Mouse (Mus musculus) limb, embryonic 13.5 days (tissue): ENCODE results near the gene Thbd. TPM values are rescaled to one million over a fixed set of nuclear protein-coding genes. Genes with fewer than 3 reads are reported as not detected.

Source experiments
- ATAC-seq: fragments of 200-750 bp; cut with Nextera tagmentation; 2 replicates; pipeline ENCODE4 v1.8.0; 2017; ENCODE audit warnings: low read depth, moderate number of reproducible peaks, moderate TSS enrichment; ENCODE audit not compliant: low FRiP score
- H3K27ac ChIP-seq: fragments of 300-500 bp; sonication (generic); 2 replicates; pipeline ENCODE4 v1.5.1; 2015; ENCODE audit warnings: inconsistent platforms, mild to moderate bottlenecking, moderate library complexity
- H3K27me3 ChIP-seq: fragments of 300-500 bp; sonication (generic); 2 replicates; pipeline ENCODE4 v1.6.1; 2015; ENCODE audit warnings: mild to moderate bottlenecking, inconsistent platforms
- H3K36me3 ChIP-seq: fragments of 300-500 bp; sonication (generic); 2 replicates; pipeline ENCODE4 v1.6.1; 2015; ENCODE audit warnings: inconsistent platforms, mild to moderate bottlenecking, moderate library complexity
- H3K4me1 ChIP-seq: fragments of 300-500 bp; sonication (generic); 2 replicates; pipeline ENCODE4 v1.6.1; 2015; ENCODE audit warnings: inconsistent platforms
- H3K4me2 ChIP-seq: fragments of 300-500 bp; sonication (generic); replicated peaks from 2 replicates; pipeline ENCODE4 v1.6.1; 2015; ENCODE audit warnings: inconsistent platforms, mild to moderate bottlenecking, moderate library complexity
- H3K4me3 ChIP-seq: fragments of 300-500 bp; sonication (generic); 2 replicates; pipeline ENCODE4 v1.5.1; 2015; ENCODE audit warnings: moderate library complexity, mild to moderate bottlenecking, inconsistent platforms
- H3K9ac ChIP-seq: fragments of 300-500 bp; sonication (generic); 2 replicates; pipeline ENCODE4 v1.6.1; 2015; ENCODE audit warnings: mild to moderate bottlenecking, inconsistent platforms
- H3K9me3 ChIP-seq: fragments of 300-500 bp; sonication (generic); 2 replicates; pipeline ENCODE4 v1.6.1; 2016; ENCODE audit warnings: inconsistent platforms
- WGBS: fragments of 180-500 bp; shearing (Covaris S2); methylation state at CpG from one replicate; pipeline ENCODE4 v1.1.7; 2015; 5-methylcytosine and 5-hydroxymethylcytosine counted together
- polyA plus RNA-seq: library from polyadenylated mRNA; unstranded; fragments of >200 nt; fragmentation: Nextera tagmentation; extraction: Ambion mirVana; gene quantifications from 2 replicates; pipeline ENCODE4 v1.2.1, GENCODE M21; 2015

The Thbd gene
- polyA plus RNA-seq, 1 experiment from 2014 or later: 13.4 TPM

GRCm38 (mm10) chr2:148397015-148397783 is 10.8 kb downstream of the Thbd start:
- ATAC-seq: no peak
- Histone ChIP-seq H3K36me3 (no peaks in the 10 kb centered on the region), H3K9me3 (no peaks in the 10 kb centered on the region), H3K4me1 (peaks cover 26% of the 10 kb centered on the region), H3K9ac (no peak overlapping the region), H3K27me3 (peaks cover 56% of the 10 kb centered on the region), H3K4me2 (peak overlapping the region; percentile 98), H3K4me3 (peak overlapping the region; percentile 3; the same call in 1 of the 2 replicates), H3K27ac (no peak overlapping the region)
- WGBS: 40% methylated on average over 11 of the region's 11 CpGs

- no peaks in the 10 kb centered on the region for H3K9me3 ChIP-seq
- no peaks in the 10 kb centered on the region for H3K36me3 ChIP-seq
- H3K27me3 ChIP-seq: peaks cover 56% of the 10 kb centered on the region
- no peak overlapping the region for H3K27ac ChIP-seq
- no peak for ATAC-seq
- H3K4me3 ChIP-seq: peak overlapping the region; percentile 58
- H3K4me1 ChIP-seq: peaks cover 26% of the 10 kb centered on the region
- no peak overlapping the region; the same call in 1 of the 2 replicates for H3K9ac ChIP-seq
- WGBS: 75% methylated on average over 10 of the region's 10 CpGs
- peak overlapping the region; percentile 98 for H3K4me2 ChIP-seq
These were observed 11.8 kb downstream of the Thbd start for GRCm38 (mm10) chr2:148396209-148396608.

GRCm38 (mm10) chr2:148395131-148396051 is 12.6 kb downstream of the Thbd start, which contains the start of gene Sstr4:
Sstr4 (plus strand) TSS chr2:148395344.
- Histone ChIP-seq H3K27ac (no peak within 1 kb of the TSS), H3K4me3 (peak within 1 kb of the TSS; percentile 58), H3K9ac (peak within 1 kb of the TSS; percentile 64), H3K4me2 (peak within 1 kb of the TSS; percentile 98), H3K27me3 (peaks cover 53% of the 10 kb centered on the region), H3K9me3 (no peaks in the 10 kb centered on the region), H3K4me1 (peaks cover 26% of the 10 kb centered on the region), H3K36me3 (no peaks in the 10 kb centered on the region)
- ATAC-seq: peak; percentile 60; the same call in 1 of the 2 replicates
- 7% methylated on average over 77 of the region's 83 CpGs for WGBS

- Histone ChIP-seq H3K27ac (no peak overlapping the region), H3K4me2 (no peak overlapping the region), H3K9me3 (no peaks in the 10 kb centered on the region), H3K4me1 (peaks cover 26% of the 10 kb centered on the region), H3K9ac (no peak overlapping the region), H3K4me3 (no peak overlapping the region), H3K27me3 (peaks cover 47% of the 10 kb centered on the region), H3K36me3 (no peaks in the 10 kb centered on the region)
- ATAC-seq: no peak
These were observed 14.1 kb downstream of the Thbd start for GRCm38 (mm10) chr2:148393846-148394245.

- Histone ChIP-seq H3K27ac (no peak overlapping the region), H3K36me3 (no peaks in the 10 kb centered on the region), H3K4me2 (no peak overlapping the region), H3K9me3 (no peaks in the 10 kb centered on the region), H3K4me3 (no peak overlapping the region), H3K9ac (no peak overlapping the region), H3K27me3 (peaks cover 45% of the 10 kb centered on the region), H3K4me1 (peaks cover 26% of the 10 kb centered on the region)
- 75% methylated on average over 1 of the region's 1 CpGs for WGBS
- ATAC-seq: no peak
These were observed 14.8 kb downstream of the Thbd start for GRCm38 (mm10) chr2:148393149-148393548.

GRCm38 (mm10) chr2:148387652-148388581 is 20.1 kb downstream of the Thbd start:
- WGBS: 70% methylated on average over 6 of the region's 6 CpGs
- ATAC-seq: no peak
- no peak overlapping the region for H3K9ac ChIP-seq
- no peak overlapping the region for H3K4me3 ChIP-seq
- no peak overlapping the region for H3K27ac ChIP-seq
- no peaks in the 10 kb centered on the region for H3K27me3 ChIP-seq
- no peaks in the 10 kb centered on the region for H3K4me1 ChIP-seq
- H3K9me3 ChIP-seq: no peaks in the 10 kb centered on the region
- H3K4me2 ChIP-seq: no peak overlapping the region
- H3K36me3 ChIP-seq: no peaks in the 10 kb centered on the region

- Histone ChIP-seq H3K4me3 (no peak overlapping the region), H3K4me2 (no peak overlapping the region), H3K4me1 (no peaks in the 10 kb centered on the region), H3K27me3 (no peaks in the 10 kb centered on the region), H3K9me3 (no peaks in the 10 kb centered on the region), H3K9ac (no peak overlapping the region), H3K27ac (no peak overlapping the region), H3K36me3 (no peaks in the 10 kb centered on the region)
- no peak for ATAC-seq
- 76% methylated on average over 2 of the region's 2 CpGs for WGBS
These were observed 21.1 kb downstream of the Thbd start for GRCm38 (mm10) chr2:148386927-148387326.

GRCm38 (mm10) chr2:148386476-148386875 is 21.5 kb downstream of the Thbd start:
- Histone ChIP-seq H3K9ac (no peak overlapping the region), H3K9me3 (no peaks in the 10 kb centered on the region), H3K36me3 (no peaks in the 10 kb centered on the region), H3K27me3 (no peaks in the 10 kb centered on the region), H3K4me3 (no peak overlapping the region), H3K4me2 (no peak overlapping the region), H3K27ac (no peak overlapping the region), H3K4me1 (no peaks in the 10 kb centered on the region)
- 47% methylated on average over 3 of the region's 3 CpGs for WGBS
- ATAC-seq: no peak

GRCm38 (mm10) chr2:148381076-148381475 is 26.9 kb downstream of the Thbd start:
- Histone ChIP-seq H3K4me2 (no peak overlapping the region), H3K27me3 (no peaks in the 10 kb centered on the region), H3K9ac (no peak overlapping the region), H3K4me3 (no peak overlapping the region), H3K4me1 (no peaks in the 10 kb centered on the region), H3K27ac (no peak overlapping the region), H3K9me3 (no peaks in the 10 kb centered on the region), H3K36me3 (no peaks in the 10 kb centered on the region)
- WGBS: 85% methylated on average over 2 of the region's 2 CpGs
- ATAC-seq: no peak

GRCm38 (mm10) chr2:148379899-148380413 is 28.0 kb downstream of the Thbd start:
- no peak overlapping the region for H3K4me2 ChIP-seq
- H3K4me3 ChIP-seq: no peak overlapping the region
- WGBS: 85% methylated on average over 1 of the region's 1 CpGs
- no peaks in the 10 kb centered on the region for H3K36me3 ChIP-seq
- H3K27me3 ChIP-seq: no peaks in the 10 kb centered on the region
- H3K9ac ChIP-seq: no peak overlapping the region
- ATAC-seq: no peak
- no peaks in the 10 kb centered on the region for H3K4me1 ChIP-seq
- no peaks in the 10 kb centered on the region for H3K9me3 ChIP-seq
- H3K27ac ChIP-seq: no peak overlapping the region

GRCm38 (mm10) chr2:148378817-148379342 is 29.1 kb downstream of the Thbd start:
- H3K4me2 ChIP-seq: no peak overlapping the region
- no peak overlapping the region for H3K9ac ChIP-seq
- 76% methylated on average over 1 of the region's 1 CpGs for WGBS
- ATAC-seq: no peak
- no peaks in the 10 kb centered on the region for H3K27me3 ChIP-seq
- H3K27ac ChIP-seq: no peak overlapping the region
- H3K9me3 ChIP-seq: no peaks in the 10 kb centered on the region
- H3K4me1 ChIP-seq: no peaks in the 10 kb centered on the region
- H3K36me3 ChIP-seq: no peaks in the 10 kb centered on the region
- H3K4me3 ChIP-seq: no peak overlapping the region
